Mouse (Mus musculus) myocyte (in vitro differentiated cells): Measurements from ENCODE around the gene Fam129a. TPM values are rescaled to one million over a fixed set of nuclear protein-coding genes. Genes with fewer than 3 reads are reported as not detected.

Source experiments
- H3K27me3 ChIP-seq: one replicate; pipeline ENCODE4 v1.6.1; 2011; ENCODE audit not compliant: control insufficient read depth, insufficient read depth, insufficient read length
- H3K36me3 ChIP-seq: one replicate; pipeline ENCODE4 v1.6.1; 2011; ENCODE audit not compliant: control insufficient read depth, insufficient read depth
- H3K4me2 ChIP-seq: one replicate; pipeline ENCODE4 v1.6.1; 2011; ENCODE audit warnings: low read depth, control low read depth
- H3K4me3 ChIP-seq: one replicate; pipeline ENCODE4 v1.5.1; 2011; ENCODE audit warnings: mild to moderate bottlenecking, control low read depth, moderate library complexity
- H3K79me2 ChIP-seq: one replicate; pipeline ENCODE4 v1.6.1; 2011; ENCODE audit not compliant: control insufficient read depth, insufficient read depth
- H3ac ChIP-seq: one replicate; pipeline ENCODE4 v1.6.1; 2011; ENCODE audit not compliant: control insufficient read depth, insufficient read length
- CEBPB ChIP-seq: IDR thresholded peaks from 2 replicates; pipeline ENCODE4 v1.6.1; 2011; ENCODE audit warnings: mild to moderate bottlenecking, moderate library complexity; ENCODE audit not compliant: poor library complexity, insufficient read depth, severe bottlenecking
- E2F4 ChIP-seq: IDR thresholded peaks from one replicate; pipeline ENCODE4 v1.6.1; 2011; ENCODE audit warnings: mild to moderate bottlenecking, control low read depth, moderate library complexity; ENCODE audit not compliant: insufficient read depth
- MAX ChIP-seq: IDR thresholded peaks from one replicate; pipeline ENCODE4 v1.6.1; 2011; ENCODE audit warnings: low read depth, mild to moderate bottlenecking, control low read depth
- MYOD1 ChIP-seq, 3 experiments: IDR thresholded peaks; one replicate each; pipeline ENCODE4 v1.6.1; 2011; ENCODE audit warnings: control low read depth in 2 of 3, low read depth in 2 of 3, mild to moderate bottlenecking in 2 of 3, moderate library complexity in 1 of 3; ENCODE audit not compliant: insufficient read length in 2 of 3, control insufficient read depth in 1 of 3
- MYOG ChIP-seq, 3 experiments: IDR thresholded peaks; one replicate each; pipeline ENCODE4 v1.6.1; 2011; ENCODE audit warnings: control low read depth in 2 of 3, low read depth in 2 of 3, mild to moderate bottlenecking in 2 of 3; ENCODE audit not compliant: insufficient read length in 2 of 3, control insufficient read depth in 1 of 3, insufficient read depth in 1 of 3
- POLR2A ChIP-seq: IDR thresholded peaks from one replicate; pipeline ENCODE4 v1.6.1; 2011; ENCODE audit warnings: low read depth, mild to moderate bottlenecking, control low read depth, moderate library complexity; ENCODE audit not compliant: insufficient read length
- POLR2AphosphoS2 ChIP-seq: IDR thresholded peaks from one replicate; pipeline ENCODE4 v1.6.1; 2011; ENCODE audit warnings: low read depth, control low read depth; ENCODE audit not compliant: insufficient read length
- REST ChIP-seq: IDR thresholded peaks from one replicate; pipeline ENCODE4 v1.6.1; 2011; ENCODE audit warnings: mild to moderate bottlenecking, control low read depth, moderate library complexity; ENCODE audit not compliant: insufficient read depth, insufficient read length
- SRF ChIP-seq: IDR thresholded peaks from one replicate; pipeline ENCODE4 v1.6.1; 2011; ENCODE audit warnings: low read depth; ENCODE audit not compliant: control insufficient read depth, insufficient read length
- TCF12 ChIP-seq: IDR thresholded peaks from one replicate; pipeline ENCODE4 v1.6.1; 2011; ENCODE audit warnings: mild to moderate bottlenecking, control low read depth; ENCODE audit not compliant: poor library complexity, insufficient read depth, severe bottlenecking
- TCF3 ChIP-seq: IDR thresholded peaks from one replicate; pipeline ENCODE4 v1.6.1; 2011; ENCODE audit warnings: low read depth, control low read depth; ENCODE audit not compliant: insufficient read length
- USF1 ChIP-seq: IDR thresholded peaks from one replicate; pipeline ENCODE4 v1.6.1; 2011; ENCODE audit warnings: low read depth, mild to moderate bottlenecking, control low read depth, moderate library complexity
- polyA plus RNA-seq: library from polyadenylated mRNA; unstranded; fragments of >200 nt; fragmentation: generic; extraction: Trizol; gene quantifications from one replicate; pipeline ENCODE4 v1.2.1, GENCODE M21; 2012; ENCODE audit warnings: missing spikeins

Fam129a gene
- polyA plus RNA-seq, 1 experiment: 2.7 TPM

GRCm38 (mm10) chr1:151592085-151593017, 21.4 kb downstream of the Fam129a start:
- Histone ChIP-seq H3K4me2 (no peak overlapping the region), H3K36me3 (no peaks in the 10 kb centered on the region), H3K4me3 (no peak overlapping the region), H3ac (no peak overlapping the region), H3K79me2 (no peaks in the 10 kb centered on the region), H3K27me3 (no peaks in the 10 kb centered on the region)
- TF ChIP-seq TCF12 (no peak), E2F4 (no peak), TCF3 (no peak)

DNA sequence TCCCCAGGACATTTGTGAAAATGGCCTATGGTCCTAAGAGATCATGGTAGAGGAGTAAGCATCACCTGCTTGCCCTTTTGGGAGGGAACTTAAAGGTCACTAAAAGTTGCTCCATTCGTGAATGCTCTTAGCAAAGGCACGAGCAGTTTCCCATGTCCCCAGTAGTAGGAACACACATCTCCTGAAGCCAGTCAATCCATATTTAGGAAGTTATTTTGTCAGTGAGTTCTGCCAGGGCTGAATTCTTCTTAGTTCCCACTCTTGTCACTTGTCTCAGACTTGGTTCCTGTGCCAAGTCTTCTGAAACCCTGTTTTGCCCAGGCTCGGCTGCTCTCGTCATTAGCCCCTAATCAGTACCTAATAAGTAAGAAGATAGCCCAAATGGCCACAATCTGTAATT, 23.9 kb downstream of the Fam129a start:
- H3K4me3 ChIP-seq: no peak overlapping the region
- no peaks in the 10 kb centered on the region for H3K27me3 ChIP-seq
- H3ac ChIP-seq: no peak overlapping the region
- H3K79me2 ChIP-seq: no peaks in the 10 kb centered on the region
- H3K4me2 ChIP-seq: no peak overlapping the region
- H3K36me3 ChIP-seq: no peaks in the 10 kb centered on the region
- TF ChIP-seq MYOG (IDR thresholded peaks at IDR 0.05; ENCODE audit: control insufficient read depth in 1 of 3, insufficient read depth in 1 of 3, insufficient read length in 2 of 3, low read depth in 2 of 3): no peak
- no peak for TF ChIP-seq TCF12
- no peak for TF ChIP-seq TCF3
- no peak for TF ChIP-seq MYOD1 (IDR thresholded peaks at IDR 0.05; ENCODE audit: control insufficient read depth in 1 of 3, insufficient read length in 2 of 3, low read depth in 2 of 3)
- TF ChIP-seq REST: no peak
- TF ChIP-seq CEBPB: no peak
- no peak for TF ChIP-seq POLR2A
- no peak for TF ChIP-seq POLR2AphosphoS2
- TF ChIP-seq E2F4: no peak
- no peak for TF ChIP-seq MAX
- TF ChIP-seq SRF: no peak

DNA sequence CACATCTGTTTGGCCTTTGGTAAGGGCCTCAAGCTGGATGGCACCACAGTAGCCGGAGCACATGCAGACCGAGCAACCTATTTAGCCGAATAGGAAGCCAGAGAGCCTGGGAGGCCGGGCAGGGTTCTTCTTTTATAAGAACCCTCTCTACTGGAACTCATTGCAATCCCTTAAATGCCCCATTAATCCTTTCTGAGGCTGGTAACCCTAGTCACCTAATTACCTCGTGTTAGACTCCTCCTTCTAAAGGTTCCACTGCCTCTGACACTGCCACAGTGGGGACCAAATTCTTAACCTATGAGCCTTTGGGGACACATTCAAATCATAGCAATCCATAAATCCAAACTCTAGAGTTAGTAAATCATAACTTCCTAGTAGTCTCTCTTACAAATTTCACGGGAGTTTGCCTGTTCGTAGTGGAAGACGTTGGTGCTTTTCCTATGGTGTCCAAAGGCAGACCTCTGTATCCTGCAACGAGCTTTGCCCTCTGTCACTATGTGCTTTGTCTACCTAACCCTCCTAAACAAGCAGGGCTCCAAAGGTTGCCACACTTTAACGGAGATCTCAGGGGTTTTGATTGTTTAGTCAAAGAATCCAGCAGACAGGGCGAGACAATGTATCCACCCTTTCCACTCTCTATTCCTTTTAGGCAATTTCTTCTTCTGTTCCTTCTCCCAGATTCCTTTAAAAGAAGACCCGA, 24.8 kb downstream of the Fam129a start:
- Histone ChIP-seq H3K36me3 (no peaks in the 10 kb centered on the region), H3ac (no peak overlapping the region), H3K27me3 (no peaks in the 10 kb centered on the region), H3K4me2 (no peak overlapping the region), H3K4me3 (no peak overlapping the region), H3K79me2 (no peaks in the 10 kb centered on the region)
- no peak for TF ChIP-seq USF1
- TF ChIP-seq POLR2AphosphoS2: no peak
- no peak for TF ChIP-seq TCF12
- no peak for TF ChIP-seq POLR2A
- TF ChIP-seq MAX: no peak
- TF ChIP-seq MYOG (IDR thresholded peaks at IDR 0.05; ENCODE audit: control insufficient read depth in 1 of 3, insufficient read depth in 1 of 3, insufficient read length in 2 of 3, low read depth in 2 of 3): no peak

GRCm38 (mm10) chr1:151596562-151596961, 25.6 kb downstream of the Fam129a start:
- TF ChIP-seq TCF3 (no peak), E2F4 (no peak), REST (no peak), TCF12 (no peak), SRF (no peak), CEBPB (no peak), POLR2AphosphoS2 (no peak), USF1 (no peak), MAX (no peak), MYOG (IDR thresholded peaks at IDR 0.05; ENCODE audit: control insufficient read depth in 1 of 3, insufficient read depth in 1 of 3, insufficient read length in 2 of 3, low read depth in 2 of 3) (no peak), MYOD1 (IDR thresholded peaks at IDR 0.05; ENCODE audit: control insufficient read depth in 1 of 3, insufficient read length in 2 of 3, low read depth in 2 of 3) (no peak), POLR2A (no peak)
- H3K4me2 ChIP-seq: no peak overlapping the region
- no peaks in the 10 kb centered on the region for H3K36me3 ChIP-seq

More at GRCm38 (mm10) chr1:151596562-151596961, 25.6 kb downstream of the Fam129a start:
- no peak overlapping the region for H3K4me3 ChIP-seq
- H3K27me3 ChIP-seq: no peaks in the 10 kb centered on the region
- no peaks in the 10 kb centered on the region for H3K79me2 ChIP-seq
- no peak overlapping the region for H3ac ChIP-seq
